Comparison of ENCODE assay signal across 26 mouse cellular contexts in the genomic region with DNA sequence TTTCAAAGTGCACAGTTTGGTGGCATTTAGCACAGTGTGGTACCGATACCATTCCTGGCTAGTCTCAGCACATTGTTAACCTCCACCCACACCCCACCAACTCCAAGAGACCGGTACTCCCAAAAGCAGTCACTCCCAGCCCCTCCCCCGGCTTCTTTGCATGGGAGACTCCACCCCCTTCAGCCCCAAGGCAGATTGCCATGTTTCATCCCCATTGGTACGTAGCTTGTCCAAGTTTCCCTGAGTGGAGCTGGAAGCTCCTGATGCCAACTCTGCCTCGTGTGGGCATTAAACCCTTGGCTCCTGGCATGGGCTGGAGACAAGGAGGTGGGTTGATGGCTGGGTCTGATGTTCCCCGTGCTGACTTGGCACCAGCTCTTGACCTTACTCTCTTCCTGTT.
DNase-seq lines count a peak whose midpoint lies in the region; ATAC-seq and TF ChIP-seq lines count a peak whose summit lies in the region.
"Had no signal": no experiment of that assay in that cellular context is flagged by ENCODE, and none has a peak within 500 bp of the region (broad histone marks: within the 10 kb centered on the region; RNA-seq: fewer than 3 reads in every experiment).

No protein-coding gene starts in this region.

- no peak overlapping the region for H3K27ac ChIP-seq in forebrain, embryonic 14.5 days (ENCODE audit: low read depth, low read length)
- H3K27ac ChIP-seq in forebrain, postnatal 0 days (ENCODE audit: low read depth, low read length) = no peak overlapping the region
- no peak overlapping the region for H3K27ac ChIP-seq in midbrain, embryonic 11.5 days (ENCODE audit: low read depth, low read length)
- H3K27ac ChIP-seq in midbrain, embryonic 14.5 days (replicated peaks; ENCODE audit: low read depth, low read length) = no peak overlapping the region
- H3K27ac ChIP-seq: forebrain, embryonic 15.5 days; heart, adult 2 months; heart, embryonic 13.5 days; limb, embryonic 13.5 days; liver, embryonic 12.5 days; midbrain, embryonic 15.5 days; stomach, postnatal 0 days had no signal

- WGBS in forebrain, embryonic 14.5 days = 37% methylated on average over 6 of the region's 6 CpGs
- WGBS in forebrain, postnatal 0 days = 34% methylated on average over 6 of the region's 6 CpGs
- WGBS in midbrain, embryonic 11.5 days = 68% methylated on average over 6 of the region's 6 CpGs
- WGBS in midbrain, embryonic 14.5 days = 58% methylated on average over 6 of the region's 6 CpGs

- no peak for TF ChIP-seq CTCF in forebrain, postnatal 0 days (IDR thresholded peaks at IDR 0.05; ENCODE audit: low read depth)

- no peak overlapping the region for H3K9ac ChIP-seq in forebrain, embryonic 14.5 days (ENCODE audit: low read length)
- no peak overlapping the region for H3K9ac ChIP-seq in forebrain, postnatal 0 days
- no peak overlapping the region for H3K9ac ChIP-seq in midbrain, embryonic 11.5 days (ENCODE audit: low read length)
- H3K9ac ChIP-seq in midbrain, embryonic 14.5 days (replicated peaks; ENCODE audit: low read length) = no peak overlapping the region
- H3K9ac ChIP-seq: forebrain, embryonic 15.5 days; heart, embryonic 13.5 days; limb, embryonic 13.5 days; liver, embryonic 12.5 days; midbrain, embryonic 15.5 days had no signal

- DNase-seq in forebrain, embryonic 14.5 days (ENCODE audit: low spot score) = peak; percentile 59
- DNase-seq in forebrain, postnatal 0 days = no peak
- DNase-seq in midbrain, embryonic 11.5 days (ENCODE audit: low spot score, missing footprints) = peak; percentile 79
- no peak for DNase-seq in midbrain, embryonic 14.5 days
- peak; percentile 56 for DNase-seq in Muller cell, postnatal 12 days (ENCODE audit: inconsistent ontology term)
- no peak for DNase-seq in frontal cortex, postnatal 25 days (ENCODE audit: low spot score in 2 of 2)
- DNase-seq: adrenal gland, postnatal 14 days; cerebellum, adult 18-20 months; heart, adult 2 months; heart, postnatal 10 days; kidney, adult 9 months; kidney, postnatal 14 days; lung, adult 18-20 months; lung, postnatal 4 days; thymus, adult 18-20 months; thymus, postnatal 25 days had no signal

- no peaks in the 10 kb centered on the region for H3K4me1 ChIP-seq in forebrain, embryonic 14.5 days (ENCODE audit: control insufficient read depth, insufficient read depth, low read length)
- H3K4me1 ChIP-seq in forebrain, postnatal 0 days (ENCODE audit: insufficient read depth) = no peaks in the 10 kb centered on the region
- no peaks in the 10 kb centered on the region for H3K4me1 ChIP-seq in midbrain, embryonic 11.5 days (ENCODE audit: control insufficient read depth, insufficient read depth, low read length)
- H3K4me1 ChIP-seq in midbrain, embryonic 14.5 days (ENCODE audit: control insufficient read depth, insufficient read depth, low read length) = no peaks in the 10 kb centered on the region
- H3K4me1 ChIP-seq: forebrain, embryonic 15.5 days; heart, embryonic 13.5 days; limb, embryonic 13.5 days; megakaryocyte, embryonic 14.5 days; midbrain, embryonic 15.5 days had no signal

- no peak for ATAC-seq in forebrain, embryonic 14.5 days
- no peak for ATAC-seq in forebrain, postnatal 0 days
- ATAC-seq in midbrain, embryonic 11.5 days (ENCODE audit: low FRiP score) = no peak
- no peak for ATAC-seq in midbrain, embryonic 14.5 days (ENCODE audit: low FRiP score, low TSS enrichment)
- no peak for ATAC-seq in CD4-positive, CD25-positive, alpha-beta regulatory T cell, adult 4 months
- ATAC-seq: forebrain, embryonic 15.5 days; intestine, postnatal 0 days; liver, embryonic 12.5 days; lung, postnatal 0 days; midbrain, embryonic 15.5 days had no signal

- H3K4me3 ChIP-seq in forebrain, embryonic 14.5 days (ENCODE audit: low read depth, low read length) = no peak overlapping the region
- H3K4me3 ChIP-seq in forebrain, postnatal 0 days (ENCODE audit: low read depth, low read length) = no peak overlapping the region
- no peak overlapping the region for H3K4me3 ChIP-seq in midbrain, embryonic 11.5 days (ENCODE audit: low read depth, low read length)
- H3K4me3 ChIP-seq in midbrain, embryonic 14.5 days (replicated peaks; ENCODE audit: low read depth, low read length) = no peak overlapping the region
- H3K4me3 ChIP-seq: forebrain, embryonic 15.5 days; heart, adult 2 months; heart, embryonic 13.5 days; limb, embryonic 13.5 days; liver, embryonic 12.5 days; megakaryocyte, embryonic 14.5 days; midbrain, embryonic 15.5 days had no signal

- no peaks in the 10 kb centered on the region for H3K36me3 ChIP-seq in forebrain, embryonic 14.5 days (ENCODE audit: control insufficient read depth, insufficient read depth, low read length)
- no peaks in the 10 kb centered on the region for H3K36me3 ChIP-seq in forebrain, postnatal 0 days (ENCODE audit: insufficient read depth)
- no peaks in the 10 kb centered on the region for H3K36me3 ChIP-seq in midbrain, embryonic 11.5 days (ENCODE audit: control insufficient read depth, insufficient read depth, low read length)
- H3K36me3 ChIP-seq in midbrain, embryonic 14.5 days (ENCODE audit: control insufficient read depth, insufficient read depth, low read length) = no peaks in the 10 kb centered on the region
- H3K36me3 ChIP-seq: forebrain, embryonic 15.5 days; heart, embryonic 13.5 days; limb, embryonic 13.5 days; liver, embryonic 12.5 days; midbrain, embryonic 15.5 days had no signal

- H3K9me3 ChIP-seq in forebrain, embryonic 14.5 days (replicated peaks; ENCODE audit: control insufficient read depth, low read length) = no peaks in the 10 kb centered on the region
- H3K9me3 ChIP-seq in forebrain, postnatal 0 days (ENCODE audit: low read length) = no peaks in the 10 kb centered on the region
- H3K9me3 ChIP-seq in midbrain, embryonic 11.5 days (ENCODE audit: control insufficient read depth, low read length) = no peaks in the 10 kb centered on the region
- no peaks in the 10 kb centered on the region for H3K9me3 ChIP-seq in midbrain, embryonic 14.5 days (ENCODE audit: control insufficient read depth, low read length)
- H3K9me3 ChIP-seq: forebrain, embryonic 15.5 days; heart, embryonic 13.5 days; limb, embryonic 13.5 days; liver, embryonic 12.5 days; megakaryocyte, embryonic 14.5 days; midbrain, embryonic 15.5 days had no signal

- H3K4me2 ChIP-seq in forebrain, embryonic 14.5 days (ENCODE audit: low read length) = no peak overlapping the region
- no peak overlapping the region for H3K4me2 ChIP-seq in forebrain, postnatal 0 days (ENCODE audit: low read depth)
- no peak overlapping the region for H3K4me2 ChIP-seq in midbrain, embryonic 11.5 days
- no peak overlapping the region for H3K4me2 ChIP-seq in midbrain, embryonic 14.5 days (ENCODE audit: low read length)
- H3K4me2 ChIP-seq: forebrain, embryonic 15.5 days; heart, embryonic 13.5 days; limb, embryonic 13.5 days; liver, embryonic 12.5 days; midbrain, embryonic 15.5 days had no signal

- H3K27me3 ChIP-seq in forebrain, embryonic 14.5 days (replicated peaks; ENCODE audit: control insufficient read depth, insufficient read depth, low read length) = no peaks in the 10 kb centered on the region
- no peaks in the 10 kb centered on the region for H3K27me3 ChIP-seq in forebrain, postnatal 0 days (ENCODE audit: insufficient read depth, low read length)
- no peaks in the 10 kb centered on the region for H3K27me3 ChIP-seq in midbrain, embryonic 11.5 days (ENCODE audit: control insufficient read depth, insufficient read depth, low read length)
- H3K27me3 ChIP-seq in midbrain, embryonic 14.5 days (ENCODE audit: control insufficient read depth, insufficient read depth, low read length) = no peaks in the 10 kb centered on the region
- H3K27me3 ChIP-seq: forebrain, embryonic 15.5 days; limb, embryonic 13.5 days; midbrain, embryonic 15.5 days had no signal

Comparison
In these comparisons a context has a peak if more than half of its experiments do, and no peak if none do; other contexts are left out.
1. DNase-seq: peak in forebrain, embryonic 14.5 days (single experiment), midbrain, embryonic 11.5 days (single experiment) and Muller cell, postnatal 12 days (single experiment); none in forebrain, postnatal 0 days (single experiment), midbrain, embryonic 14.5 days (single experiment) and frontal cortex, postnatal 25 days (0 of 2).